Mouse (Mus musculus): ENCODE results near the gene Zfp853.

DNA sequence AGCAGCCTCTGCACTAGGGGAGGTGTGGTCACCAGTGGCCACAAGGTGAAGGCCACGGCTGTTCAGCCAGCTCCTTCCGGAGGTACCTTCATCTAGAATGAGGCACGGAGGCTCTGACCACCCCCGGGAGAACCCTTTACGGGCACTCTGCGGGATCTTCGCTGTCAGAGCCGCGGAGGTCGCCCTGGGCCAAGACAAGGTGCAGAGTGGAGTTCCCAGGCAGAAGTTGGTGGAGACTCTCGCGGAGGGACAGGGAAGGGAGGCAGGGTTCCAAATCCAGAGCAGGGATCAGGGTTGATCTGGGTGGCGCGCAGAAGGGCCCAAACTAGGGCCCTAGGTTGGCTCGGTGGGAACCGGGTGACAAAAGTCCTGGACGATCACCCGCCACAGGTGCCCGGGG, 544 bp downstream of the Zfp853 start:
- TF ChIP-seq CTCF (IDR thresholded peaks at IDR 0.05; ENCODE audit: control insufficient read depth, insufficient read depth, insufficient read length) = no peak
- TF ChIP-seq MAX (IDR thresholded peaks at IDR 0.05) = no peak
- TF ChIP-seq CEBPB (IDR thresholded peaks at IDR 0.05; ENCODE audit: low read depth) = no peak
